Mouse (Mus musculus): ENCODE results near the gene Amhr2. TPM values are rescaled to one million over a fixed set of nuclear protein-coding genes. Genes with fewer than 3 reads are reported as not detected.

Amhr2 gene
- not detected for polyA plus RNA-seq (2017; shearing (Covaris generic))

GRCm38 (mm10) chr15:102445146-102445545 is at the start of gene Amhr2:
TSS of gene Amhr2 (plus strand) at chr15:102445367.

GRCm38 (mm10) chr15:102405489-102406195 is 39.5 kb upstream of the Amhr2 start, which contains the start of gene Sp1:
TSS of gene Sp1 (plus strand) at chr15:102406143.

DNA sequence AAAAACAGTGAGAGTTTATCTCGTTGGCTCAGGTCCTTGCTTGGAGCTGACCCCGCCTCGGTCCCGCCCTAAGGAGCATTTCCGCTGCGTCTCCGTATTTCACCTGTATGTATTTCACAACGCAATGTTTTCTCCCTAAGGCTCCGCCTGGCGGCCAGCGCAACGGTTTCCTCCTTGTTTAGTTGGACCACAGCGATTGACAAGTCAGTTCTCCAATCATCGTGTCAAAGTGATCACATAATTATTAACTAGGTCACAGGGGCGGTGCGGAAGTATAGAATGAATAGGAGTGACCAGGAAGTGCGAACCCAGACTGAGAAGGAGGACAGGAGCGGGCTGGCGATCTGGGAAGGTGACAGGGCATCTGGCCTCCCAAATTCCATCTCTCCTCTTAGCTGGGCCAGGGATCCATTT is 13.7 kb downstream of the Amhr2 start, which contains the start of gene Prr13:
Gene Prr13 (plus strand): TSS at position 125 of the 414 bp plus-strand sequence.

DNA sequence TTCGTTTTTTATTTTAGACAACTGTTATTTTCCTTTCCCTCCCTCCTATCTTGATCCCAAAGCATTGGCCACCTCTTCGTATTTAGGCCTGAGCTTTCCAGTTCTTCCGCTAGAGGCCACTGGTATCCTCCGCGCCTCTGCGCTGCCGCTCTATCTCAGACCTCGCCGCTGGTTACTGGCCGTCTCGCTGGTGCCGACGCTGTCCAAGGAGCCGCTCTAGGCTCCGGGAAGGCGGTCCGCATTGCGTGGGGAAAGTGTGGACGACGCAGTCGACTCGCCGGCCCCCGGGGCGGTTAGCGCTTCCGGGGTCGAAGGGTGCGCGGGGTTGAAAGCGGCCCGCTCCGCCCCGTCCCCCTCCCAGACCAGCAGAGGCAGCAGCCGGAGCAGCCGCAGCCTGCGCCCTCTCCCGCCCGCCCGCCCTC is 25.0 kb downstream of the Amhr2 start, which contains the start of gene Pcbp2:
Gene Pcbp2 (plus strand): TSS at position 357 of the 422 bp plus-strand sequence.

GRCm38 (mm10) chr15:102503447-102503846 is 58.3 kb downstream of the Amhr2 start, which contains the start of gene Gm10337:
TSS of gene Gm10337 (plus strand) at chr15:102503722.

Other genes with a start within 250 kb of the Amhr2 start
- 135 TPM for gene Zfp740, start 242.1 kb upstream of the Amhr2 start, polyA plus RNA-seq (2017; shearing (Covaris generic))
- 13.8 TPM for gene Csad, start 240.6 kb upstream of the Amhr2 start, polyA plus RNA-seq (2017; shearing (Covaris generic))
- gene Itgb7, start 213.4 kb upstream of the Amhr2 start, polyA plus RNA-seq (2017; shearing (Covaris generic)), result 903 TPM
- 5.5 TPM for gene Rarg, start 187.8 kb upstream of the Amhr2 start, polyA plus RNA-seq (2017; shearing (Covaris generic))
- gene Gm9918, start 174.8 kb upstream of the Amhr2 start, polyA plus RNA-seq (2017; shearing (Covaris generic)), result not detected
- 34.6 TPM for gene Mfsd5, start 165.9 kb upstream of the Amhr2 start, polyA plus RNA-seq (2017; shearing (Covaris generic))
- not detected for gene Espl1, start 149.1 kb upstream of the Amhr2 start, polyA plus RNA-seq (2017; shearing (Covaris generic))
- gene Pfdn5, start 119.3 kb upstream of the Amhr2 start, polyA plus RNA-seq (2017; shearing (Covaris generic)), result 462 TPM
- 47.0 TPM for gene Myg1, start 113.7 kb upstream of the Amhr2 start, polyA plus RNA-seq (2017; shearing (Covaris generic))
- 49.0 TPM for gene Aaas, start 94.6 kb upstream of the Amhr2 start, polyA plus RNA-seq (2017; shearing (Covaris generic))
- gene Sp7, start 78.2 kb upstream of the Amhr2 start, polyA plus RNA-seq (2017; shearing (Covaris generic)), result not detected
- 19.8 TPM for gene Sp1, start 39.2 kb upstream of the Amhr2 start, polyA plus RNA-seq (2017; shearing (Covaris generic))
- 106 TPM for gene Prr13, start 13.7 kb downstream of the Amhr2 start, polyA plus RNA-seq (2017; shearing (Covaris generic))
- 141 TPM for gene Pcbp2, start 25.2 kb downstream of the Amhr2 start, polyA plus RNA-seq (2017; shearing (Covaris generic))
- gene Gm10337, start 58.4 kb downstream of the Amhr2 start, polyA plus RNA-seq (2017; shearing (Covaris generic)), result not detected
- gene Map3k12, start 71.7 kb downstream of the Amhr2 start, polyA plus RNA-seq (2017; shearing (Covaris generic)), result 7.3 TPM
- 77.4 TPM for gene Tarbp2, start 72.8 kb downstream of the Amhr2 start, polyA plus RNA-seq (2017; shearing (Covaris generic))
- 6.2 TPM for gene Npff, start 79.6 kb downstream of the Amhr2 start, polyA plus RNA-seq (2017; shearing (Covaris generic))
- not detected for gene Gm28047, start 179.7 kb downstream of the Amhr2 start, polyA plus RNA-seq (2017; shearing (Covaris generic))
- 43.4 TPM for gene Atf7, start 180.1 kb downstream of the Amhr2 start, polyA plus RNA-seq (2017; shearing (Covaris generic))
- gene Atp5g2, start 227.0 kb downstream of the Amhr2 start, polyA plus RNA-seq (2017; shearing (Covaris generic)), result 13.0 TPM